Mouse (Mus musculus): ENCODE measurements at regions not wholly inside any gene's neighbourhood (a gene's known extent, or its start where the extent isn't known, plus 50 kb on each side); places are given as distances from the start of the nearest gene placed in this dataset.

DNA sequence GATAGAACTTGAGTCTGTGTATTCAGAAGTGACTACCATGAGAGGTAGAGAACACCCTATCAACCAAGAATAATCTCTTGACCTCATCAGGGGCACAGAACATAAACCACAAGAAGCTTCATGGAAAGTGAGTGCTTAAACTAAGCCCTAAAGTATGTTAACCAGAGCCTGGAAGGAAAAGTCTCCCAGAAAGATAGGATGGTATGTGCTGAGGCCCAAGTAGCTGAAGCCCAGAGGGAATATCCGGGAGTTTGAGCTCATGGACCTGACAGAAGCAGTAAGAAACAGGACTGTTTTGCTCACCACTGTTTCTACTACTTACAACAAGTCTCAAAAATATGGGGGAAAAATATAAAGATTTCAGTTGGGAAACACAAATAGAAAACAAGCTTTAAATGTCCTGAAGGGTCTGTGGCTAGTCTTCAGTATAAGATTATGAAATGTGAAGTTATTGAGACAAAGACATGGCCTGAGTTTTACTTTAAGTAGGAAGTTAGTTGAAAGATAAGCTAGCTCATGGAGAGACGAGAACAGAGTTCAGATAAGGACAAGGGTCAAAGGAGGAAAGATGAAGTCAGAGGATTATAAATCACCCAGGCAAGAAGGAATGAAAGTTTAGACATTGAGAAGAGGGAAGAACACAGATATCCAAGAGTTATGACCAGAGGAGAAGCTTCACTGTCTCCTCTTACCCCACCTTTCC is 315.8 kb upstream of the Tbl1xr1 start:
- DNase-seq = no peak

- DNase-seq = no peak
These were observed 315.2 kb upstream of the Tbl1xr1 start for GRCm38 (mm10) chr3:21761219-21761600.

DNA sequence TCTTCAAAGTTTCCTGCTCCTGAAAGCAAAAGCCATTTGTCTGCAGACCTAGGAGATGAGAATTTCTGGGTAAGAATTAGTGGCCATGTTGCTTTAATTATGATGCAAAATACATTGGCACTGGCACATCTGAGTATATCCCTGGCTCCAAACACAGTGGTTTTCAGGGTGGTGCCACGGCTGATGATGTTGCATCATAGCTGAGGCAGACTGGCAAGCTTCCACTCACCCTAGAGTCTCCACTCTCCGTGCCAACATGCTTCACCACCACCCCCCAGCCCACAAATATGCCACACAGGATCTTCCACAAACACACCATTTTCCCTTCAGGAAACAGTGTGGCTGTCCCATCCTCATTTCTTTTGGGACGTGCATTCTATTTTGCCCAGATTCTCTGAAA is 314.5 kb upstream of the Tbl1xr1 start:
- peak; percentile 6 for DNase-seq

GRCm38 (mm10) chr3:21768081-21768480 is 308.4 kb upstream of the Tbl1xr1 start:
- DNase-seq = no peak

- DNase-seq = no peak
These were observed 306.4 kb upstream of the Tbl1xr1 start for GRCm38 (mm10) chr3:21769920-21770547.

DNA sequence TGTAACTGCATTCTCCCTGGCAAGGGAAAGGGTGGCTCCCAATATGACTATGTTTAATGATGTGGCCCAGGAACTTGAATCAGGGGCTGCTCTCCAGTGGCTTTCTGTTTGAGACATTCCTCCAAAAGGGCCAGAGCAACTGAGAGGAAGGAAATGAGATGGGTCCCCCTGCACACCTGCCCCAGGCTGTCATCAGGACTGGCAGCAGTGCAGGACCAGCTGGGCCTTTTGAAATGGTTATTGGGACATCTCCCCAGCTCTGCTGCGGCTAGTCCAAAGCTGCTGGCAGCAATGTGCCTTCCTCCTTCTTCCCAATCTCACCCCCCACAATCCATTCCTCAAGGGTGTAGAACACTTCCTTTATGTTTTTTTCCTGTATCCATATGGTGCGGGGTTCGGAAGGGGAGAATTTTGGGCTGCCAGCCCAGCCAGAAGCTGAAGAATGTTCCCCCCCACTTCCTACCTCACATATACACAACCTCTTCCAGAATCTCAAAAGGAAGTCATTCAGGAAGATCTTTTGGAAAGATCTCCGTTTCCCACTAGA is 304.6 kb upstream of the Tbl1xr1 start:
- DNase-seq = no peak

GRCm38 (mm10) chr3:21774172-21774842 is 302.1 kb upstream of the Tbl1xr1 start:
- no peak for DNase-seq

DNA sequence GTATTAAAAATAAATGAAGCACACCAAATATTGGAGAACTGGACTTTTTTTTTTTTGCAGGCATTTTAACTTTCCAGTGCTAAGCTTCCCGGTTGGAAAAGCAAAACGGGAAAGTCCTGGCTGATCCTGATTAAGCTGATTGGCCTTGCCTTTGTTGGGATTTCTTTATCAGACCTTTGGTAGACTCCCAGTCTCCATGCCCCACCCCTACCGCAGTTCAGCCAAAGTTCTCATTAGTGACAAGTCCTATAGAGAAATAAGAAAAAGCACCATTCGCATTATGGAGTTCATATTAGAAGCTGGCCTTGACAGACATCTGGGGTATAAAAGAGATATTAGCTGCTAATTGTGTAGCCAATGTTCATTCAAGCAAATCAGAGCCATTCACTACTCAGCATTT is 297.7 kb upstream of the Tbl1xr1 start:
- no peak for DNase-seq

GRCm38 (mm10) chr3:21791983-21792631 is 284.3 kb upstream of the Tbl1xr1 start:
- no peak for DNase-seq

DNA sequence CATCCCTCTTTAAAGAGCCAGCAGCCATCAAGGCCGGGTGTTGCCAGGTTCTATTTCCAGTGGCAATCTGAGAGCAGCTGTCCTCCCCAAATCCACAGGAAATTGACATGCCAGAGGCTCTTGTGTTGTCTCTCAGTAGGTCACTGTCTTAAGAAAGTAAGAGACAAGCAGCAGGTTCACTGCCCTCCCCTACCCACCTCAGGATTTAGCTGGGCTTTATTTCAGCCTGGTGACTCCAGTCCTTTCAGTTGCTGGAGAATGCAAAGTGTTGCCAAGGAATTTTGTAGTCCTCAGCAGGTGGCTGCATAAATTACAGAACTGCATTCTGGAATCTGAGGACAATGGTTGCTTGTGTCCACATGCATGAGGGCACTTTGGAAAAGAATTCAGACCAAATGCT is 278.3 kb upstream of the Tbl1xr1 start:
- DNase-seq = peak; percentile 64

GRCm38 (mm10) chr3:21803886-21804285 is 272.6 kb upstream of the Tbl1xr1 start:
- peak; percentile 65 for DNase-seq

- DNase-seq = no peak
These were observed 269.8 kb upstream of the Tbl1xr1 start for GRCm38 (mm10) chr3:21806494-21807157.

GRCm38 (mm10) chr3:21808539-21808938 is 267.9 kb upstream of the Tbl1xr1 start:
- DNase-seq = no peak

- no peak for DNase-seq
These were observed 266.5 kb upstream of the Tbl1xr1 start for GRCm38 (mm10) chr3:21809769-21810470.

- DNase-seq = no peak
These were observed 263.1 kb upstream of the Tbl1xr1 start for GRCm38 (mm10) chr3:21813401-21813800.

- no peak for DNase-seq
These were observed 259.2 kb upstream of the Tbl1xr1 start for GRCm38 (mm10) chr3:21816968-21817858.

GRCm38 (mm10) chr3:21819030-21819429 is 257.4 kb upstream of the Tbl1xr1 start:
- no peak for DNase-seq

GRCm38 (mm10) chr3:21820051-21820598 is 256.3 kb upstream of the Tbl1xr1 start:
- DNase-seq = no peak

GRCm38 (mm10) chr3:21822675-21823074 is 253.8 kb upstream of the Tbl1xr1 start:
- no peak for DNase-seq

- DNase-seq = no peak
These were observed 253.1 kb upstream of the Tbl1xr1 start for GRCm38 (mm10) chr3:21823331-21823730.
